Mouse (Mus musculus) megakaryocyte, embryonic 14.5 days (primary cell): ENCODE measurements at regions not wholly inside any gene's neighbourhood (a gene's known extent, or its start where the extent isn't known, plus 50 kb on each side); places are given as distances from the start of the nearest gene placed in this dataset.
"Not testable (repeated sequence)": the region's sequence is repeated elsewhere in the genome, so short reads cannot be mapped to it uniquely, and the experiment has no call there.

Source experiments
- H3K27me3 ChIP-seq: replicated peaks from 2 replicates; pipeline ENCODE3; 2012; ENCODE audit warnings: inconsistent platforms
- H3K36me3 ChIP-seq: replicated peaks from 2 replicates; pipeline ENCODE3; 2012; ENCODE audit warnings: low read length, inconsistent platforms, mixed read lengths
- H3K4me1 ChIP-seq: 2 replicates; pipeline ENCODE4 v1.6.1; 2012; ENCODE audit warnings: inconsistent platforms
- H3K4me3 ChIP-seq: replicated peaks from 2 replicates; pipeline ENCODE3; 2012; ENCODE audit warnings: moderate library complexity, mild to moderate bottlenecking, inconsistent platforms
- H3K9me3 ChIP-seq: 2 replicates; pipeline ENCODE4 v1.6.1; 2012; ENCODE audit warnings: inconsistent platforms
- FLI1 ChIP-seq: IDR thresholded peaks from 2 replicates; pipeline ENCODE4 v1.6.1; 2012; ENCODE audit warnings: low read length, inconsistent platforms, mixed read lengths
- GATA1 ChIP-seq: IDR thresholded peaks from 3 replicates; pipeline ENCODE4 v1.6.1; 2012; ENCODE audit warnings: mixed read lengths, low read length, inconsistent platforms, borderline replicate concordance

DNA sequence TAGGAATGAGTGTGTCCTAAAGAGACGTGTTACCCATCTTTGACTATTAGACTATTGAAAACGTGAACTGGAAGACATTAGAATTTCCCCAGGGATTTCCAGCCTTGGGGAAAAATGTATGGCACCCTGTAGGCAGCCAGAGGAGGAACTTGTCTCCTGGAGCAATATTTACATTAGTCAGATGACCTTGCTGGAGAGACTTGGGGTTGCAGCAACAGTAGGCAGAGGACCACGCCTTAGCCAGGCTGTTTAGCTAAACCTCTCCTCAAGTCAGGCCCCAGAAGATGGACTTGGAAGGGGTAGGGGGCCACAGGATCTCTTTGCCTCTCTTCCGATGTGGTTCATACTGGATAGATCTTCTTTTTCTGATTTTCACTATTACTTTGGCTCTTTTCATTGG is 64.1 kb upstream of the Acpp start:
- no peaks in the 10 kb centered on the region for H3K9me3 ChIP-seq
- no peak for TF ChIP-seq GATA1
- TF ChIP-seq FLI1: no peak
- no peaks in the 10 kb centered on the region for H3K4me1 ChIP-seq
- H3K36me3 ChIP-seq: no peaks in the 10 kb centered on the region
- H3K4me3 ChIP-seq: no peak overlapping the region
- peaks cover 1% of the 10 kb centered on the region for H3K27me3 ChIP-seq

DNA sequence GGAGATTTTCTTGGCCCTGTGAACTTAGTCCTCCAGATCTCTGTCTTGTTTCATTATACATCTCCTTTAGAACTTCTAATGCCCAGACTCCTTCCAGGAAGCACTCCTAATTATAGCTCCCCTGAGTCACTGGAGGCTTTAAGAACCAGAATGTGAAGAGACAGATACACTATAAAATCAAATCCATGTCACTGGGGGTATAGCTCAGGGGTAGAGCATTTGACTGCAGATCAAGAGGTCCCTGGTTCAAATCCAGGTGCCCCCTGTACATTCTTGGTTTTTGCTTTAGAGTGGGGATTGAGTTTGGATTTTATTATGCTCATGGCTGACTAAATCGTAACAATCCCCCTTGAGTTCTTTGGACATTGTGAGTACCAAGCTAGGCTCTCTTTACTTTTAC is 62.4 kb upstream of the Acpp start:
- no peaks in the 10 kb centered on the region for H3K36me3 ChIP-seq
- H3K27me3 ChIP-seq: no peaks in the 10 kb centered on the region
- no peak overlapping the region for H3K4me3 ChIP-seq
- no peak for TF ChIP-seq GATA1
- TF ChIP-seq FLI1: no peak
- H3K4me1 ChIP-seq: no peaks in the 10 kb centered on the region
- no peaks in the 10 kb centered on the region for H3K9me3 ChIP-seq

DNA sequence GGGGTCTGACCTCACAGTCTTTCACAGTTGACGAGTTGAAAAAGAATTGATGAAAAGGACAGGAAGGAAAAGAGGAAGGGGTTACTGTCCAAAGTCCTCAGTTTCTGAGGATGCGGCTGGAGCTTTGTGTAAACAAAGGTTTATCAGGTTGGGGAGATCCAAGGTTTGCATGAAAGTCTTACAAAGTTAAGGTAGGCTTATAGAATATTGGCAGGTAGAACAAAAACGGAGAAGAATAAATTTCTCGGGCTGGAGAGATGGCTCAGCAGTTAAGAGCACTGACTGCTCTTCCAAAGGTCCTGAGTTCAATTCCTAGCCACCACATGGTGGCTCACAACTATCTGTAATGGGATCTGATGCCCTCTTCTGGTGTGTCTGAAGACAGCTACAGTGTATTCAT is 60.9 kb upstream of the Acpp start:
- H3K4me3 ChIP-seq: not testable (repeated sequence)

DNA sequence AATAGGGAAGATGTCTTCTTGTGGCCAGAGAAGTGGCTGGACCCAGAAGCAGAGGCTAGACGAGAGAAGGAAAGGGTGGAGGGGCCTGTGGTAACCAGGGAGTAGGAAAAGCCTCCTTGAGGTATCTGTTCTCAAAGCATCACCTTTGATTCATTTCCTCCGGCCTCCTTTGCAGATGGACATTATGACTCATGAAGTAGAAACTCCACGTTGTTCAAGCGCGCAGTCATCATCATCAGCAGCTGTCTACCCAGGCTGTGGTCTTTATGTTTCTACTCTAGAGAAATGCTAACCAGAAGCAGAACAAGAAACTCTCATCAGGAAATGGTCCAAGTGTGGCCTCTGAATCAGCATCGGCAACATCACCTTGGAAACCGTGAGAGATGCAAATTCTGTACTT is 50.3 kb upstream of the Acpp start:
- Histone ChIP-seq H3K4me1 (no peaks in the 10 kb centered on the region), H3K4me3 (no peak overlapping the region), H3K36me3 (no peaks in the 10 kb centered on the region), H3K9me3 (no peaks in the 10 kb centered on the region), H3K27me3 (no peaks in the 10 kb centered on the region)
- TF ChIP-seq GATA1 (no peak), FLI1 (no peak)

More for the DNA sequence above, 60.9 kb upstream of the Acpp start:
- not testable (repeated sequence) for H3K4me1 ChIP-seq, H3K9me3 ChIP-seq, H3K36me3 ChIP-seq, H3K27me3 ChIP-seq
